Mouse (Mus musculus) kidney, adult 2 months (tissue): Measurements from ENCODE around the gene Gal3st4.

Experiments used
- CTCF ChIP-seq: fragments of 200-500 bp; conservative IDR thresholded peaks from 2 replicates; pipeline ENCODE4 v1.5.1; 2011; ENCODE audit warnings: low read depth, mild to moderate bottlenecking, control low read depth, low read length, moderate library complexity, mixed read lengths; ENCODE audit not compliant: insufficient read depth, insufficient read length
- POLR2A ChIP-seq: fragments of 200-500 bp; IDR thresholded peaks from one replicate; pipeline ENCODE4 v1.6.1; 2011; ENCODE audit warnings: low read depth, low read length, control low read depth

DNA sequence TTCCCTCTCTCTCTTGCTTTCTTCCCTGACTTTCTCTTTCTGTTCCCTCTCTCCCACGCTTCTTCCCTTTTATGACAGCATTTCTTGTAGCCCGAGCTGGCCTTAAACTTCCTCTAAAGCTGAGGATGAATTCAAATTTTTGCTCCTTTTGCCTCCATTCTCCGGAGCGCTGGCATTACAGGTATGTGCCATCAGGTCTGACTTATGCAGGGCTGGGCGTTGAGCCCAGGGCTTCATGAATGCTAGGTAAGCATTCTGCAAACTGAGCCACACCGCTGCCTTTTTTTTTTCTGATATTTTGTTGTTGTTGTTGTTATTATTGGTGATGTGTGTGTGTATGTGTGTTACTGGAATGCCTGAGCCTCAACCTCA, 8.4 kb downstream of the Gal3st4 start:
- no peak for TF ChIP-seq POLR2A
- no peak for TF ChIP-seq CTCF
